Mouse (Mus musculus) intestine, embryonic 16.5 days (tissue): Measurements from ENCODE around the gene Tmem121b. TPM values are rescaled to one million over a fixed set of nuclear protein-coding genes. Genes with fewer than 3 reads are reported as not detected.

Experiments
- ATAC-seq: fragments of 200-750 bp; cut with Nextera tagmentation; 2 replicates; pipeline ENCODE4 v1.8.0; 2017; ENCODE audit warnings: moderate TSS enrichment, moderate library complexity
- H3K27ac ChIP-seq: fragments of 300-500 bp; sonication (generic); 2 replicates; pipeline ENCODE4 v1.5.1; 2014; ENCODE audit warnings: mild to moderate bottlenecking, low read length
- H3K27me3 ChIP-seq: fragments of 300-500 bp; sonication (generic); replicated peaks from 2 replicates; pipeline ENCODE4 v1.6.1; 2014; ENCODE audit warnings: low read length, control low read depth, mixed read lengths; ENCODE audit not compliant: control insufficient read depth, insufficient read depth
- H3K36me3 ChIP-seq: fragments of 300-500 bp; sonication (generic); 2 replicates; pipeline ENCODE4 v1.6.1; 2014; ENCODE audit warnings: low read length, control low read depth; ENCODE audit not compliant: control insufficient read depth, insufficient read depth
- H3K4me1 ChIP-seq: fragments of 300-500 bp; sonication (generic); 2 replicates; pipeline ENCODE4 v1.6.1; 2014; ENCODE audit warnings: low read length, control low read depth, mixed read lengths; ENCODE audit not compliant: control insufficient read depth, insufficient read depth
- H3K4me2 ChIP-seq: fragments of 300-500 bp; sonication (generic); 2 replicates; pipeline ENCODE4 v1.6.1; 2014; ENCODE audit warnings: low read depth, low read length, control low read depth
- H3K4me3 ChIP-seq: fragments of 300-500 bp; sonication (generic); 2 replicates; pipeline ENCODE4 v1.5.1; 2014; ENCODE audit warnings: mild to moderate bottlenecking, low read length
- H3K9ac ChIP-seq: fragments of 300-500 bp; sonication (generic); 2 replicates; pipeline ENCODE4 v1.6.1; 2014; ENCODE audit warnings: low read depth, low read length
- H3K9me3 ChIP-seq: fragments of 300-500 bp; sonication (generic); 2 replicates; pipeline ENCODE4 v1.6.1; 2016; ENCODE audit warnings: low read length, control low read depth; ENCODE audit not compliant: control insufficient read depth
- WGBS: fragments of 180-500 bp; shearing (Covaris S2); extraction: QIAGEN DNeasy Blood & Tissue Kit; methylation state at CpG from one replicate; pipeline ENCODE4 v1.1.7; 2014; 5-methylcytosine and 5-hydroxymethylcytosine counted together
- polyA plus RNA-seq: library from polyadenylated mRNA; unstranded; fragments of >200 nt; fragmentation: Nextera tagmentation; extraction: Ambion mirVana; gene quantifications from 2 replicates; pipeline ENCODE4 v1.2.1, GENCODE M21; 2015

Gene Tmem121b
- polyA plus RNA-seq, 1 experiment from 2014 or later = 0.06 TPM

- Histone ChIP-seq H3K9ac (no peak overlapping the region), H3K4me1 (peaks cover 12% of the 10 kb centered on the region), H3K27me3 (no peaks in the 10 kb centered on the region), H3K9me3 (no peaks in the 10 kb centered on the region), H3K4me2 (no peak overlapping the region), H3K27ac (no peak overlapping the region), H3K4me3 (no peak overlapping the region), H3K36me3 (no peaks in the 10 kb centered on the region)
- WGBS = 70% methylated on average over 4 of the region's 4 CpGs
- ATAC-seq = no peak
Observed at GRCm38 (mm10) chr6:120529123-120529522, 35.5 kb upstream of the Tmem121b start.

GRCm38 (mm10) chr6:120524796-120525195 is 31.2 kb upstream of the Tmem121b start:
- Histone ChIP-seq H3K4me2 (no peak overlapping the region), H3K9me3 (no peaks in the 10 kb centered on the region), H3K36me3 (peaks cover 3% of the 10 kb centered on the region; the same call in 1 of the 2 replicates), H3K9ac (no peak overlapping the region), H3K27ac (no peak overlapping the region), H3K27me3 (no peaks in the 10 kb centered on the region), H3K4me1 (peaks cover 4% of the 10 kb centered on the region), H3K4me3 (no peak overlapping the region)
- 88% methylated on average over 5 of the region's 5 CpGs for WGBS
- ATAC-seq = no peak

- ATAC-seq = no peak
- 79% methylated on average over 5 of the region's 5 CpGs for WGBS
- Histone ChIP-seq H3K4me3 (no peak overlapping the region), H3K27ac (no peak overlapping the region), H3K9ac (no peak overlapping the region), H3K27me3 (no peaks in the 10 kb centered on the region), H3K9me3 (no peaks in the 10 kb centered on the region), H3K4me1 (no peaks in the 10 kb centered on the region), H3K36me3 (peaks cover 3% of the 10 kb centered on the region; the same call in 1 of the 2 replicates), H3K4me2 (no peak overlapping the region)
Observed at GRCm38 (mm10) chr6:120519647-120520046, 26.0 kb upstream of the Tmem121b start.

GRCm38 (mm10) chr6:120517311-120517710 is 23.7 kb upstream of the Tmem121b start:
- no peaks in the 10 kb centered on the region for H3K4me1 ChIP-seq
- no peak overlapping the region for H3K9ac ChIP-seq
- H3K27me3 ChIP-seq = no peaks in the 10 kb centered on the region
- H3K9me3 ChIP-seq = no peaks in the 10 kb centered on the region
- H3K36me3 ChIP-seq = peaks cover 3% of the 10 kb centered on the region; the same call in 1 of the 2 replicates
- no peak overlapping the region for H3K4me3 ChIP-seq
- no peak for ATAC-seq
- H3K27ac ChIP-seq = no peak overlapping the region
- WGBS = 88% methylated on average over 5 of the region's 5 CpGs
- H3K4me2 ChIP-seq = no peak overlapping the region

GRCm38 (mm10) chr6:120516879-120517278 is 23.3 kb upstream of the Tmem121b start:
- WGBS = 84% methylated on average over 6 of the region's 6 CpGs

GRCm38 (mm10) chr6:120516422-120516821 is 22.8 kb upstream of the Tmem121b start:
- no peaks in the 10 kb centered on the region; the same call in 1 of the 2 replicates for H3K36me3 ChIP-seq
- H3K4me3 ChIP-seq = no peak overlapping the region
- no peak overlapping the region for H3K4me2 ChIP-seq
- no peaks in the 10 kb centered on the region for H3K4me1 ChIP-seq
- no peak overlapping the region for H3K9ac ChIP-seq
- H3K27ac ChIP-seq = no peak overlapping the region
- WGBS = 79% methylated on average over 4 of the region's 4 CpGs
- H3K9me3 ChIP-seq = no peaks in the 10 kb centered on the region
- no peaks in the 10 kb centered on the region for H3K27me3 ChIP-seq
- no peak for ATAC-seq

More at GRCm38 (mm10) chr6:120516879-120517278, 23.3 kb upstream of the Tmem121b start:
- Histone ChIP-seq H3K4me2 (no peak overlapping the region), H3K36me3 (peaks cover under 1% of the 10 kb centered on the region; the same call in 1 of the 2 replicates), H3K9ac (no peak overlapping the region), H3K4me1 (no peaks in the 10 kb centered on the region), H3K27ac (no peak overlapping the region), H3K27me3 (no peaks in the 10 kb centered on the region), H3K4me3 (no peak overlapping the region), H3K9me3 (no peaks in the 10 kb centered on the region)
- no peak for ATAC-seq

GRCm38 (mm10) chr6:120511212-120511611 is 17.6 kb upstream of the Tmem121b start:
- 77% methylated on average over 6 of the region's 6 CpGs for WGBS
- Histone ChIP-seq H3K27ac (no peak overlapping the region), H3K4me3 (no peak overlapping the region), H3K9ac (no peak overlapping the region), H3K4me2 (no peak overlapping the region), H3K9me3 (no peaks in the 10 kb centered on the region), H3K36me3 (no peaks in the 10 kb centered on the region; the same call in 1 of the 2 replicates), H3K4me1 (no peaks in the 10 kb centered on the region), H3K27me3 (no peaks in the 10 kb centered on the region)
- no peak for ATAC-seq

- H3K9me3 ChIP-seq = no peaks in the 10 kb centered on the region
- H3K4me1 ChIP-seq = no peaks in the 10 kb centered on the region
- no peak overlapping the region for H3K4me3 ChIP-seq
- H3K27ac ChIP-seq = no peak overlapping the region
- H3K9ac ChIP-seq = no peak overlapping the region
- H3K4me2 ChIP-seq = no peak overlapping the region
- H3K27me3 ChIP-seq = no peaks in the 10 kb centered on the region
- H3K36me3 ChIP-seq = no peaks in the 10 kb centered on the region; the same call in 1 of the 2 replicates
- ATAC-seq = no peak
- 83% methylated on average over 8 of the region's 8 CpGs for WGBS
Observed at GRCm38 (mm10) chr6:120510425-120510824, 16.8 kb upstream of the Tmem121b start.

- no peak for ATAC-seq
- H3K4me3 ChIP-seq = no peak overlapping the region
- no peaks in the 10 kb centered on the region for H3K27me3 ChIP-seq
- H3K9me3 ChIP-seq = no peaks in the 10 kb centered on the region
- no peak overlapping the region for H3K9ac ChIP-seq
- H3K36me3 ChIP-seq = no peaks in the 10 kb centered on the region; the same call in 1 of the 2 replicates
- WGBS = 76% methylated on average over 7 of the region's 7 CpGs
- H3K4me2 ChIP-seq = no peak overlapping the region
- H3K27ac ChIP-seq = no peak overlapping the region
- no peaks in the 10 kb centered on the region for H3K4me1 ChIP-seq
Observed at GRCm38 (mm10) chr6:120509975-120510374, 16.4 kb upstream of the Tmem121b start.

GRCm38 (mm10) chr6:120508645-120509044 is 15.0 kb upstream of the Tmem121b start:
- Histone ChIP-seq H3K9me3 (no peaks in the 10 kb centered on the region), H3K4me3 (no peak overlapping the region), H3K4me1 (no peaks in the 10 kb centered on the region), H3K27me3 (no peaks in the 10 kb centered on the region), H3K9ac (no peak overlapping the region), H3K4me2 (no peak overlapping the region), H3K27ac (no peak overlapping the region), H3K36me3 (no peaks in the 10 kb centered on the region; the same call in 1 of the 2 replicates)
- 79% methylated on average over 4 of the region's 4 CpGs for WGBS
- no peak for ATAC-seq
